Comparison of ENCODE assay signal across 21 mouse cellular contexts in the genomic region with DNA sequence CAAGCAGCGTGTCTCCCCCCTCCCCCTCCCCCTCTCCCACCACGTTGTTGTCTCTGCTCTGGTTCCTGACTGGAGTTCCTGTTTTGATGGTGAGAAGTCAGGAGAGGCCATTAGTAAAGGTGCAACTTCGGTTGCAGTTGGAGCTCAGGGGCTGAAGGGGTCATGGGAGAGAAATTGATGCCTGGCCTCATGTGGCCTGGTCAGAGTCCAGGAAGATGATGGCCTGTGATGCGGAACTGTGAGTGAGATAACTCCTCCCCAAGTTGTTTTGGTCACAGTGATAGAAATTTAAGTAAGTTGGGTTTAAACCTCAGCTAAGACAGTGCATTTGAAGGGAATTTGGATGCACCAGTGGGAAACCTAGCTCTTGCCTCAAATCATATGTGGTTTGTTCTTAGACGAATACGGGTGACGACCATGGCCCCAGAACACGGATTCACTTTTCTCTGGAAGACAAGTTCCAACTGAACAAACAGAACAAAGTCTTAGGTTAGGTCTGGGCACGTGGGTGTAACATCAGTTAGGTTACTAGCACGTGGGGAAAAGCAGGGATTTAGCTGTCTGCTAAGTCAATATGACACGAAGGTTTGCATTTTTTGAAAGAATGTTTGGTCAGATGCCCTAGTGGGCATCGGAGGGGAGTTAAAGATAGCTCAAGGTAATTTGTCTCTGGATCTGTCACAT. TPM values are rescaled to one million over a fixed set of nuclear protein-coding genes. Genes with fewer than 3 reads are reported as not detected.
DNase-seq lines count a peak whose midpoint lies in the region; ATAC-seq and TF ChIP-seq lines count a peak whose summit lies in the region.
"Had no signal": no experiment of that assay in that cellular context is flagged by ENCODE, and none has a peak within 500 bp of the region (broad histone marks: within the 10 kb centered on the region; RNA-seq: fewer than 3 reads in every experiment).

No protein-coding gene starts in this region.

- 54% methylated on average over 12 of the region's 12 CpGs for WGBS in intestine, postnatal 0 days
- 76% methylated on average over 12 of the region's 12 CpGs for WGBS in intestine, embryonic 15.5 days
- 59% methylated on average over 12 of the region's 12 CpGs for WGBS in kidney, embryonic 14.5 days
- WGBS in kidney, embryonic 15.5 days: 55% methylated on average over 12 of the region's 12 CpGs

- H3K4me2 ChIP-seq in intestine, postnatal 0 days (replicated peaks; ENCODE audit: low read depth): no peak overlapping the region
- H3K4me2 ChIP-seq in intestine, embryonic 15.5 days (replicated peaks): no peak overlapping the region
- H3K4me2 ChIP-seq in kidney, embryonic 14.5 days (replicated peaks; ENCODE audit: low read depth, low read length): no peak overlapping the region
- no peak overlapping the region for H3K4me2 ChIP-seq in kidney, embryonic 15.5 days
- H3K4me2 ChIP-seq: heart, embryonic 11.5 days; hindbrain, embryonic 12.5 days; hindbrain, embryonic 15.5 days had no signal

- no peak overlapping the region for H3K9ac ChIP-seq in intestine, postnatal 0 days (ENCODE audit: low read depth, low read length)
- H3K9ac ChIP-seq in intestine, embryonic 15.5 days: no peak overlapping the region
- no peak overlapping the region for H3K9ac ChIP-seq in kidney, embryonic 14.5 days (ENCODE audit: low read depth, low read length)
- H3K9ac ChIP-seq in kidney, embryonic 15.5 days: no peak overlapping the region
- H3K9ac ChIP-seq: forebrain, postnatal 0 days; hindbrain, embryonic 12.5 days; hindbrain, embryonic 15.5 days had no signal

- no peak for ATAC-seq in intestine, postnatal 0 days
- ATAC-seq in intestine, embryonic 15.5 days: no peak
- no peak for ATAC-seq in kidney, embryonic 14.5 days (ENCODE audit: low FRiP score, low TSS enrichment)
- ATAC-seq in kidney, embryonic 15.5 days (replicated peaks; ENCODE audit: low FRiP score): no peak
- ATAC-seq: forebrain, embryonic 14.5 days; forebrain, postnatal 0 days; Patski had no signal

- no peaks in the 10 kb centered on the region for H3K27me3 ChIP-seq in intestine, postnatal 0 days (replicated peaks; ENCODE audit: control insufficient read depth, insufficient read depth, low read length)
- H3K27me3 ChIP-seq in intestine, embryonic 15.5 days (replicated peaks): no peaks in the 10 kb centered on the region
- no peaks in the 10 kb centered on the region for H3K27me3 ChIP-seq in kidney, embryonic 14.5 days (ENCODE audit: control insufficient read depth, insufficient read depth, low read length)
- H3K27me3 ChIP-seq in kidney, embryonic 15.5 days: no peaks in the 10 kb centered on the region
- H3K27me3 ChIP-seq: hindbrain, embryonic 12.5 days; hindbrain, embryonic 15.5 days; Patski had no signal

- peak overlapping the region; percentile 21; the same call in 1 of the 2 replicates for H3K27ac ChIP-seq in intestine, postnatal 0 days (ENCODE audit: low read depth, low read length)
- no peak overlapping the region for H3K27ac ChIP-seq in intestine, embryonic 15.5 days
- H3K27ac ChIP-seq in kidney, embryonic 14.5 days (ENCODE audit: low read depth, low read length): no peak overlapping the region
- no peak overlapping the region for H3K27ac ChIP-seq in kidney, embryonic 15.5 days
- H3K27ac ChIP-seq: forebrain, embryonic 10.5 days; gastrocnemius, adult 2 months; hindbrain, embryonic 12.5 days; hindbrain, embryonic 15.5 days had no signal

- no peak for TF ChIP-seq CTCF in intestine, postnatal 0 days (IDR thresholded peaks at IDR 0.05; ENCODE audit: low read depth)

- DNase-seq in kidney, adult 8-10 months: peak; percentile 56 to 66
- peak; percentile 54 to 74 for DNase-seq in kidney, postnatal 25 days
- DNase-seq: adrenal gland, postnatal 10 days; adrenal gland, postnatal 36 days; cerebellum, adult 18-20 months; cerebellum, adult 9-10 months; cerebellum, postnatal 14 days; forebrain, postnatal 0 days; gastrocnemius, adult 2 months; gastrocnemius, postnatal 14 days; heart, adult 11 months had no signal

- H3K9me3 ChIP-seq in intestine, postnatal 0 days (ENCODE audit: control insufficient read depth): no peaks in the 10 kb centered on the region
- no peaks in the 10 kb centered on the region for H3K9me3 ChIP-seq in intestine, embryonic 15.5 days
- no peaks in the 10 kb centered on the region for H3K9me3 ChIP-seq in kidney, embryonic 14.5 days (ENCODE audit: control insufficient read depth, low read length)
- H3K9me3 ChIP-seq in kidney, embryonic 15.5 days (replicated peaks): no peaks in the 10 kb centered on the region
- H3K9me3 ChIP-seq: forebrain, embryonic 10.5 days; hindbrain, embryonic 12.5 days; hindbrain, embryonic 15.5 days had no signal

- H3K4me3 ChIP-seq in intestine, postnatal 0 days (ENCODE audit: low read depth, low read length): no peak overlapping the region
- no peak overlapping the region for H3K4me3 ChIP-seq in intestine, embryonic 15.5 days (replicated peaks)
- H3K4me3 ChIP-seq in kidney, embryonic 14.5 days (ENCODE audit: low read length): no peak overlapping the region
- no peak overlapping the region for H3K4me3 ChIP-seq in kidney, embryonic 15.5 days (replicated peaks)
- H3K4me3 ChIP-seq: forebrain, embryonic 10.5 days; gastrocnemius, adult 2 months; hindbrain, embryonic 12.5 days; hindbrain, embryonic 15.5 days had no signal

- peaks cover 3% of the 10 kb centered on the region; the same call in 1 of the 2 replicates for H3K4me1 ChIP-seq in intestine, postnatal 0 days (replicated peaks; ENCODE audit: control insufficient read depth, insufficient read depth, low read length)
- 0 out of 2 replicates have a peak, but pooled peaks cover 6% of the 10 kb centered on the region for H3K4me1 ChIP-seq in intestine, embryonic 15.5 days (replicated peaks)
- H3K4me1 ChIP-seq in kidney, embryonic 14.5 days (ENCODE audit: control insufficient read depth, insufficient read depth, low read length): peaks cover 11% of the 10 kb centered on the region; the same call in 1 of the 2 replicates
- H3K4me1 ChIP-seq in kidney, embryonic 15.5 days: peaks cover 30% of the 10 kb centered on the region

- H3K36me3 ChIP-seq in intestine, postnatal 0 days (ENCODE audit: control insufficient read depth, insufficient read depth): no peaks in the 10 kb centered on the region; the same call in 1 of the 2 replicates
- no peaks in the 10 kb centered on the region for H3K36me3 ChIP-seq in intestine, embryonic 15.5 days
- no peaks in the 10 kb centered on the region for H3K36me3 ChIP-seq in kidney, embryonic 14.5 days (ENCODE audit: control insufficient read depth, insufficient read depth, low read length)
- no peaks in the 10 kb centered on the region for H3K36me3 ChIP-seq in kidney, embryonic 15.5 days
- H3K36me3 ChIP-seq: forebrain, embryonic 10.5 days; hindbrain, embryonic 12.5 days; hindbrain, embryonic 15.5 days had no signal

RNA-seq across cellular contexts. Expression of a gene that starts 5.4 kb away (rescaled TPM):
- polyA plus RNA-seq in intestine, postnatal 0 days (2015; fragmentation: Nextera tagmentation; extraction: Ambion mirVana): 191 and 206 TPM in 2 replicates
- polyA plus RNA-seq in intestine, embryonic 15.5 days (2015; fragmentation: Nextera tagmentation; extraction: Ambion mirVana): 78.3 and 80.0 TPM in 2 replicates
- polyA plus RNA-seq in kidney, embryonic 14.5 days (2014; fragmentation: Nextera tagmentation; extraction: Ambion mirVana): 18.7 and 36.0 TPM in 2 replicates
- 34.2 and 37.8 TPM in 2 replicates for polyA plus RNA-seq in kidney, embryonic 15.5 days (2015; fragmentation: Nextera tagmentation; extraction: Ambion mirVana)

RNA-seq across cellular contexts. Expression of a gene that starts 12.3 kb away (rescaled TPM):
- polyA plus RNA-seq in intestine, postnatal 0 days (2015; fragmentation: Nextera tagmentation; extraction: Ambion mirVana): 22.4 and 23.6 TPM in 2 replicates
- polyA plus RNA-seq in intestine, embryonic 15.5 days (2015; fragmentation: Nextera tagmentation; extraction: Ambion mirVana): 57.0 and 60.6 TPM in 2 replicates
- polyA plus RNA-seq in kidney, embryonic 14.5 days (2014; fragmentation: Nextera tagmentation; extraction: Ambion mirVana): 39.8 and 68.8 TPM in 2 replicates
- polyA plus RNA-seq in kidney, embryonic 15.5 days (2015; fragmentation: Nextera tagmentation; extraction: Ambion mirVana): 71.4 and 78.4 TPM in 2 replicates
